Mouse (Mus musculus) mature B cell (primary cell): ENCODE results near the gene Tardbp.

Experiments
- in situ Hi-C: fragments of 300-500 bp; cut with MboI; formaldehyde crosslinking; loops from 2 replicates; pipeline ENCODE4 v1.14.3; 2019

Gene Tardbp

GRCm38 (mm10) chr4:148562676-148563075, 64.1 kb downstream of the Tardbp start:
- in situ Hi-C loops: no loop called here
